Mouse (Mus musculus): Measurements from ENCODE around the gene Gm49321. TPM values are rescaled to one million over a fixed set of nuclear protein-coding genes. Genes with fewer than 3 reads are reported as not detected.

Gm49321 gene
- polyA plus RNA-seq, 1 experiment: not detected

GRCm38 (mm10) chr12:73964291-73965281 lies 27.1 kb downstream of the Gm49321 start, which contains the start of gene Snapc1:
Gene Snapc1 (plus strand): TSS chr12:73964481.
- no peaks in the 10 kb centered on the region; the same call in 1 of the 2 replicates for H3K36me3 ChIP-seq (ENCODE audit: control insufficient read depth, insufficient read depth, low read length)
- H3K27ac ChIP-seq (ENCODE audit: control insufficient read depth, insufficient read depth, low read depth, low read length): peak within 1 kb of the TSS; percentile 82
- peaks cover 2% of the 10 kb centered on the region; the same call in 1 of the 2 replicates for H3K4me1 ChIP-seq (ENCODE audit: control insufficient read depth, insufficient read depth, low read length)
- H3K27me3 ChIP-seq (ENCODE audit: control insufficient read depth, insufficient read depth, low read length): no peaks in the 10 kb centered on the region
- no peak for TF ChIP-seq CTCF (IDR thresholded peaks at IDR 0.05; ENCODE audit: control insufficient read depth, insufficient read depth, insufficient replicate concordance, low read depth, low read length)
- TF ChIP-seq POLR2A (IDR thresholded peaks at IDR 0.05; ENCODE audit: control insufficient read depth, low read depth, low read length): peak; percentile 80
- peak within 1 kb of the TSS; percentile 99 for H3K4me3 ChIP-seq (ENCODE audit: control insufficient read depth, low read depth, low read length)

GRCm38 (mm10) chr12:73969142-73969541 lies 31.7 kb downstream of the Gm49321 start:
- Histone ChIP-seq H3K27ac (ENCODE audit: control insufficient read depth, insufficient read depth, low read depth, low read length) (no peak overlapping the region), H3K27me3 (ENCODE audit: control insufficient read depth, insufficient read depth, low read length) (no peaks in the 10 kb centered on the region), H3K36me3 (ENCODE audit: control insufficient read depth, insufficient read depth, low read length) (no peaks in the 10 kb centered on the region; the same call in 1 of the 2 replicates), H3K4me3 (ENCODE audit: control insufficient read depth, low read depth, low read length) (no peak overlapping the region), H3K4me1 (ENCODE audit: control insufficient read depth, insufficient read depth, low read length) (peaks cover 2% of the 10 kb centered on the region; the same call in 1 of the 2 replicates)
- TF ChIP-seq POLR2A (IDR thresholded peaks at IDR 0.05; ENCODE audit: control insufficient read depth, low read depth, low read length) (no peak), CTCF (IDR thresholded peaks at IDR 0.05; ENCODE audit: control insufficient read depth, insufficient read depth, insufficient replicate concordance, low read depth, low read length) (no peak)

GRCm38 (mm10) chr12:73974584-73974983 lies 37.1 kb downstream of the Gm49321 start:
- no peak for TF ChIP-seq POLR2A (IDR thresholded peaks at IDR 0.05; ENCODE audit: control insufficient read depth, low read depth, low read length)
- TF ChIP-seq CTCF (IDR thresholded peaks at IDR 0.05; ENCODE audit: control insufficient read depth, insufficient read depth, insufficient replicate concordance, low read depth, low read length): no peak
- H3K4me1 ChIP-seq (ENCODE audit: control insufficient read depth, insufficient read depth, low read length): no peaks in the 10 kb centered on the region

GRCm38 (mm10) chr12:73978144-73978543 lies 40.7 kb downstream of the Gm49321 start:
- H3K36me3 ChIP-seq (ENCODE audit: control insufficient read depth, insufficient read depth, low read length): no peaks in the 10 kb centered on the region; the same call in 1 of the 2 replicates
- no peaks in the 10 kb centered on the region for H3K4me1 ChIP-seq (ENCODE audit: control insufficient read depth, insufficient read depth, low read length)
- TF ChIP-seq POLR2A (IDR thresholded peaks at IDR 0.05; ENCODE audit: control insufficient read depth, low read depth, low read length): no peak
- TF ChIP-seq CTCF (IDR thresholded peaks at IDR 0.05; ENCODE audit: control insufficient read depth, insufficient read depth, insufficient replicate concordance, low read depth, low read length): no peak

More at GRCm38 (mm10) chr12:73974584-73974983, 37.1 kb downstream of the Gm49321 start:
- no peaks in the 10 kb centered on the region; the same call in 1 of the 2 replicates for H3K36me3 ChIP-seq (ENCODE audit: control insufficient read depth, insufficient read depth, low read length)
- H3K27me3 ChIP-seq (ENCODE audit: control insufficient read depth, insufficient read depth, low read length): no peaks in the 10 kb centered on the region
- H3K4me3 ChIP-seq (ENCODE audit: control insufficient read depth, low read depth, low read length): no peak overlapping the region
- no peak overlapping the region for H3K27ac ChIP-seq (ENCODE audit: control insufficient read depth, insufficient read depth, low read depth, low read length)

GRCm38 (mm10) chr12:73979667-73980066 lies 42.2 kb downstream of the Gm49321 start:
- H3K36me3 ChIP-seq (ENCODE audit: control insufficient read depth, insufficient read depth, low read length): no peaks in the 10 kb centered on the region; the same call in none of the 2 replicates
- no peak for TF ChIP-seq POLR2A (IDR thresholded peaks at IDR 0.05; ENCODE audit: control insufficient read depth, low read depth, low read length)
- no peak for TF ChIP-seq CTCF (IDR thresholded peaks at IDR 0.05; ENCODE audit: control insufficient read depth, insufficient read depth, insufficient replicate concordance, low read depth, low read length)
- H3K27me3 ChIP-seq (ENCODE audit: control insufficient read depth, insufficient read depth, low read length): no peaks in the 10 kb centered on the region
- no peak overlapping the region for H3K4me3 ChIP-seq (ENCODE audit: control insufficient read depth, low read depth, low read length)
- no peaks in the 10 kb centered on the region for H3K4me1 ChIP-seq (ENCODE audit: control insufficient read depth, insufficient read depth, low read length)
- H3K27ac ChIP-seq (ENCODE audit: control insufficient read depth, insufficient read depth, low read depth, low read length): no peak overlapping the region

More at GRCm38 (mm10) chr12:73978144-73978543, 40.7 kb downstream of the Gm49321 start:
- Histone ChIP-seq H3K27ac (ENCODE audit: control insufficient read depth, insufficient read depth, low read depth, low read length) (no peak overlapping the region), H3K27me3 (ENCODE audit: control insufficient read depth, insufficient read depth, low read length) (no peaks in the 10 kb centered on the region), H3K4me3 (ENCODE audit: control insufficient read depth, low read depth, low read length) (no peak overlapping the region)

- H3K36me3 ChIP-seq (ENCODE audit: control insufficient read depth, insufficient read depth, low read length): no peaks in the 10 kb centered on the region; the same call in 1 of the 2 replicates
- no peaks in the 10 kb centered on the region for H3K4me1 ChIP-seq (ENCODE audit: control insufficient read depth, insufficient read depth, low read length)
- TF ChIP-seq POLR2A (IDR thresholded peaks at IDR 0.05; ENCODE audit: control insufficient read depth, low read depth, low read length): no peak
- no peaks in the 10 kb centered on the region for H3K27me3 ChIP-seq (ENCODE audit: control insufficient read depth, insufficient read depth, low read length)
- H3K27ac ChIP-seq (ENCODE audit: control insufficient read depth, insufficient read depth, low read depth, low read length): no peak overlapping the region
- no peak overlapping the region for H3K4me3 ChIP-seq (ENCODE audit: control insufficient read depth, low read depth, low read length)
These were observed 45.1 kb downstream of the Gm49321 start for GRCm38 (mm10) chr12:73982533-73982932.

GRCm38 (mm10) chr12:73986299-73986698 lies 48.8 kb downstream of the Gm49321 start:
- H3K4me3 ChIP-seq (ENCODE audit: control insufficient read depth, low read depth, low read length): no peak overlapping the region
- H3K4me1 ChIP-seq (ENCODE audit: control insufficient read depth, insufficient read depth, low read length): no peaks in the 10 kb centered on the region
- H3K36me3 ChIP-seq (ENCODE audit: control insufficient read depth, insufficient read depth, low read length): no peaks in the 10 kb centered on the region; the same call in 1 of the 2 replicates
- TF ChIP-seq CTCF (IDR thresholded peaks at IDR 0.05; ENCODE audit: control insufficient read depth, insufficient read depth, insufficient replicate concordance, low read depth, low read length) (no peak), POLR2A (IDR thresholded peaks at IDR 0.05; ENCODE audit: control insufficient read depth, low read depth, low read length) (no peak)
- H3K27ac ChIP-seq (ENCODE audit: control insufficient read depth, insufficient read depth, low read depth, low read length): no peak overlapping the region
- no peaks in the 10 kb centered on the region for H3K27me3 ChIP-seq (ENCODE audit: control insufficient read depth, insufficient read depth, low read length)
